Mouse (Mus musculus): ENCODE results near the gene Ank.

Gene Ank

DNA sequence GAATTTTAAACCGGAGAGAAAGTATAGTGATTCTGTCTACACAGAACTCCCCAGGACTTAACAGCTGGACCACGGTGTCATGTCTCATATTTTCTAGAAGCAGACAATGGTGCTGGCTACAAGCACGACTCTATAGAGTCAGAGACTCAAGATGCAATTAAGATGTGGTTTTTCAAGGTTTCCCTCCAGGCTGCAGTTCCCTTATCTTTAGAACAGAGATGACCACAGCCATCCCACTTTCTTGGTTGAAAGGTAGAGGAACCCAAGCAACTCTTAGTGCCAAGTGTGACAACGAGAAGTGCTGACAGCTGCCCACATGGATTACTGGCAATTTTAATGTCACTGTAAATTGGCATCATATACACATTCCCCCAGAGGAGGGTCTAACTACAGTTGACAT is 143.1 kb downstream of the Ank start:
- DNase-seq = no peak

DNA sequence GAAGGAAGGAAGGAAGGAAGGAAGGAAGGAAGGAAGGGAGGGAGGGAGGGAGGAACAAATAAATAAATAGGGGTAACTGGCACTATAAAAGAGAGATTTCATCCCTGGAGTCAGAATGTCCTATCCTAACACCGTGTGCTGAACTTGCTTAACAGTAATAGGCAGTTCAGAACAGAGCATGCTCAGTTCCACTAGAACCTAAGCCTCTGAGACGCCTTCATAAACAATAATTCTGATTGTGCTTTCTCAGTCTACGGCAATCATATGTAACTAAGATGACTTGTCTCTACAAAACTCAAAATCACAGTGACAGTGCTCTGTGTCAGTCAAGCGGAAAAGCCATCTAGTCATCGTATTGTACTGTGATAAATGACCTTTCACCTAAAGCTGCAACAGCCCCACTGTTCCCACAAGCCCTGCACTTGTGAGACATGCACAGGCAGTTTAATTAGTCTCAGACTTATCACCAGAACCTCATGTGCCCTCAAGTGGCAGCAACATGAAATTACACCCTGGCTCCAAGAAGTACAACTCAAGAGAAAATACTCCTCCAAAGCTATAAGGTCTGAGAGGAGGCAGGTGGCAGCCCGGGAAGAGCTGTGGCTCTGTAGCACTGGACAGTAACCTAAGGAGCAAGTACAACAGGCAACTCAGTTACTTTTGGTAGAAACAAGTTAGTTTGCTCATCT is 146.2 kb downstream of the Ank start:
- peak; percentile 37 to 69 for DNase-seq

DNA sequence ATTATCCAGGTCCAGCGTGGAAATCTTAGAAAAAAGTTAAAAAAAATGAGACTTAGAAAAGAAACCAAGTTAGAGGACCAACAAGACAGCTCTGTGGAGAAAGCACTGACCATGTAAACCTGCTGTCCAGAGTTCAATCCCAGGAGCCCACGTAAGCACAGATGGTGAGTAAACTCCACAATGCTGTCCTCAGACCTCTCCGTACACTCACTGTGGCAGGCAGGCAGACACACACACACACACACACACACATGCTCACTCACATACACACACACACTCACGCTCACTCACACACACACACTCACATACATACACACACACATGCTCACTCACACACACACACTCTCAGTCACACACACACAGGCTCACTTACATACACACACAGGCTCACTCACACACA is 146.8 kb downstream of the Ank start:
- no peak for DNase-seq

DNA sequence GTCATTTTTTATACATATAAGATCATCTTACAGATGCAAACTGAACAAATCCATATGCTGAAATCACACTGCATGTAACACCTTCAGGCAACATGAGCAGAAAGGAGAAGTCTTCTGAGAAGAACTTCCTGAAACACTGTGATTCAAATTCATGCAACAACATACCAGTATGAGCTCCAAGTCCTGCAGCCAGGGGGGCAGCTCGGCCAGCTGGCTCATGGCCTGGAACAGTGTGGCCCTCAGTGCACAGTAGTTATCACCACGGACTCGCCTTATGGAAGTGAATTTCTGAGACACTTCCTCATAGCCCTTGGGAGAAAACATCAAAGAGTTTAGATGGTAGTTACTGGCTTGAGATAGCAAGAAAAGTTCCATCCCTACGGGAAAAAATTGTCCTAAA is 149.7 kb downstream of the Ank start:
- DNase-seq = peak in 1 of 2 experiments; percentile 63

DNA sequence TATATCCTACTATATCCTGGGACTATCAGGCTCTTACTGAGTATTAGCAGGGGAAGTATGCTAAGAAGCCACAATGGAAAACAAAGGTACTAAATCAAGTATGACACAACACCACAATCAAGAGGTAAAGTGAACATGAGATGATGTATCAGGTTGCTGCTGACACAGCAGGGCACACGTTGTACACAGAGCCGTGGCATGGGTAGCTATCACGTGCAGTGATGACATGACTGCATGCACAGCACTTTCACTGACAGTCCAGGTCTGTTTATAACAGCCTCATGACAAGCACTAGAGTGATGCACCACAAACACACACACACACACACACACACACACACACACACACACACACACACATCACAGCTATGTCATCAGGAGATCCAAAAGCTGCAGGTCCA is 150.8 kb downstream of the Ank start:
- no peak for DNase-seq

DNA sequence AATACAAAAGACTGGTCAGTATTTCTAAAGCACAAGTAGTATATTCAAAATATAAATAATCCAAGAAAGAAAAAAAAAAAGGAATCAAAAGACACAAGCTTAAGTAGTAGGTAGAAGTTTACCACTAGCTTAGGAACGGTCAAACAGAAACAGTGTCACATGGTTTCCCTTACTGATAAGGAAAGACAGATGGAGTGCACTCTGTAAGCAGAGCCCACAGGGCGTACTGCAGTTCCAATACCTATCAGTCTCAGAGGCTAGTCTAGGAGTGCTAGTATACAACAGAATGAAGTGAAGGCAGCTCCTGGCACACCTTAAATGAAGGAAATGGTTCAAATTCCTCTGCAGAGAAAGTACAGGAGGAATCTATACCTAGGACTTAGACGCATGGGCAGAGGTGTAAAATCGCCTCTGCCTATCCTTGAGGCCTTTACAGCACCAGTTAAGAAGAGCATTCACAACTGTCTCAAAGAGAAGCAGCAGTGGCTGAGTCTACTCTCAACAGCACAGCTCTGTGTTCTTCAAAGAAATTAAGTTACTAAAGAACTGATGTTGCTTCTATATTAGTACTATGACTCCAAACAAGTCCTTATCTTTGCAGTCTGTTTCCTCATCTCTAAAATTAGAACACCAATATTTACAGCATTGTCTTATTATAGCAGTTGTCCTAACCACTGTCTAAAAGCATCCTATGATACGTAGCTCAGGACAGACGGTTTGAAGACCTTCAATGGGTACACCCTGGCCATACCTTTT is 152.5 kb downstream of the Ank start:
- no peak for DNase-seq

DNA sequence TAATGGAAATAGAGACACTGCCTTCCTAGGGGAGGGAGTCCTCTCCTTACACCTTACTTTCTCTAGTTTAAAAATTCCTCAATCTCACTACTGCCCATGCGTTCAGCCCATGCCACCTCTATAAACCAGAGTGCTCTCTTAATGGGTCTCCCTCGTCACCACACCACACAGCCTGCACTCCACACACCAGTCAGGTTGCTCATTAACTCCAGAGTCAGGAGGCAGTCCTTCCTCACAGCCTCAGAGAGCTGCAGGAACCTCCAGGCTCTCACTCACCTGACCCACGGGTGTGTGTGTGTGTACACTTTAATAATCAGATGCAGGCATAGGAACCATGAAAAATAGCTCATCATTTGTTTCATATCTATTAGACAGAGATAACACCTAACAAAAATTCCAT is 153.2 kb downstream of the Ank start:
- no peak for DNase-seq

DNA sequence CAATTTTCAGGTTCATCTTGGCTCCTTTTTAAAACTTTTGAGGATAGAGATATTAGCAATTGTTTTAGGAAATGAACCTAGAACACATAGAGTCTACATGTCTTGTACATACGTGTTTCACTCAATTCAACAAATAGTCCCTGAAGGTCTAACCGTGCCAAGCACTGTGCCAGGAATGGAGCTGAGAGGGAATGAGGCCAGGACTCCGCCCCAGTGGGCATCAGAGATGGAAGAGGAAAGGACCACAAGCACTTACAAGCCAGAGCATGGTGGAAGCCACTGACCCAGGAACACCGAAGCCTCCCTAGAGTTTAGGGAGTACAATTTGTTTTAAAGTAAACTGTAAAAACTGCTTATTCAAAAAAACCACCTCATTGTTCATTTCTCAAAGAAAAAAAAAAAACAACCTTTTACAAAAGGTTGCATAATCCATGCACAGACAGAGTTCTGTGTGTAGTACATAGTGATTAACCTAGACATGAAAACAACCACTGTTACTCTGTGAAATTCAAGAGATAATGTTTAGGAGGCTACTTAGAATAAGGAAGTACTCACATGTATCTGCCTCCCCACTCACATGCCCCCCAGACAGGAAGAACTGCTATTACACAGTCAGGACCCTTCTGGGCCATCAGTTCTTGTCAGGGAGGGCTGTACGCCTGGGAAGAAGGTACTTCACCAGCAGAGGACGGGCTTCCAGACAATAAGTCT is 154.2 kb downstream of the Ank start:
- DNase-seq = no peak

DNA sequence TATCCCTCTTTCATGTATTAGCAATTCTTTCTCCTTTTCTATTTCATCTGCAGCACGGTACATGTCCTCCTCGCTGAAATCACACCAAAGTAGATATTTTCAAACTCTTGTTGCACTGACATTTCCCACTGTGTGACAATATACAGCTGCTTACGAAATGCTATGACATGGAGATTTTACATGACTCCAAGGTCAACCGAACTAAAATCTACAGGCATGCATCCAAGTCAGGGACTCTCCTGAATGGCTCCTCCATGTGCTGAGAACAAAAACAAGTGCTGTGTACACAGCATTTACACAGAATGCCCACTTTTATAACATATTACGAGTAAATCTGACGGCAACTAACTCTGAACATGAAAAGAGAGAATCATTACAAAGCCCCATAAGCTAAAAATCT is 156.8 kb downstream of the Ank start:
- DNase-seq = no peak

DNA sequence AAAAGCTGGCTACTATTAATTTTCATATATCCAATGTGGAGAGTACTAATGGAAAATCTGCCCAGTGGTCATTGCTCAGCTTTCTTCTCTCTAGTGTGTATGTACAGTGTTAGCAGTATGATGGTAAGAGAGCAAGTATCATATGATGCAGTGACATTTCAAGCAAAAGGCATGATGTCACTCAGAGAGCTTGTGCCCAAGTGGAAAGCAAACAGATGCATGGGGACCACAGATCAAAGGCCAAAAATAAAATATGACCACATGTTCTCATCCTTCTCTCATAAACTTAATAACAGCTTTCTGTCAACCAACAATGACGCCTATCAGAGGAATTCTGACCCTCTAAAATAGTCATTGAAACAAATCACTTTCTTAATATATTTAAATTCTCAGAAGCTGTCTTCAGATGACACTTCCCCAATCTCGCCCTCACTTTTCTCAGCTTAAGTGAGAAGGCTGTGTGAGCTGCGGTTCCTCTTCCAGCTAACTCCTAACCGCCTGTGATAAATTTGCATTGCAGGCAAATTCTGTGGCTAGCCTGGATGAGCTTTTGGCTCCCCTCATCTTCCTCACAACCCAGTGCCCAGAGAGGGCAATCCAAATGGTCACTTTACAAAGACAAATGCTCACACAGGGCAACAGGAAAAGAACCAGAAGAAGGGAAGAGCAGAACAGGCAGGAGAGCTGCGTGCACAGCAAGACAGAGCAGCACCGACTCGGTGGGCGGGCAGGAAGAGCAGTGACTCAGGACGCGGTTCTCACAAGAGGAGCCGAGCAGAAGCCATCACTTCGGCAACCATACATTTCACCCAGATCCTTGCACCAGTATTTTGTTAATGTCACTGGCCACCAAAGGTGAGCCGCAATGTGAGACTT is 158.8 kb downstream of the Ank start:
- DNase-seq = peak in 1 of 2 experiments; percentile 31

DNA sequence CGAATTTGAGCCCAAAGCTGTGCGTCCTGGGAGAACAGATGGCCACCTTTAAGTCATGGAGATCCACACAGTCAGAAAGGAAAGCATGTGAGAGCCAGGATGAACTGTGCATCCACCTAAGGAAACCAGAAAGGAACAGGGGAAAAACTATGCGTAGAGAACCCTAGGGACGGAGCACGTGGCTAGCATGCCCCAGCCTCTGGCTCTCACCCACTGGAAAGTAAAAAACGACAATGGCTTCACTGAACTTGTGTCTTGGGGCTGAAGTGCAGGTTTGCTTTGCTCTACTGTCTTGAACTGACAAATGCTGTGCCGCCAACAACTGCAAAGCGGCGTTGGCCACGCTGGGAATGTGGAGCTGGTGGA is 159.4 kb downstream of the Ank start:
- no peak for DNase-seq

DNA sequence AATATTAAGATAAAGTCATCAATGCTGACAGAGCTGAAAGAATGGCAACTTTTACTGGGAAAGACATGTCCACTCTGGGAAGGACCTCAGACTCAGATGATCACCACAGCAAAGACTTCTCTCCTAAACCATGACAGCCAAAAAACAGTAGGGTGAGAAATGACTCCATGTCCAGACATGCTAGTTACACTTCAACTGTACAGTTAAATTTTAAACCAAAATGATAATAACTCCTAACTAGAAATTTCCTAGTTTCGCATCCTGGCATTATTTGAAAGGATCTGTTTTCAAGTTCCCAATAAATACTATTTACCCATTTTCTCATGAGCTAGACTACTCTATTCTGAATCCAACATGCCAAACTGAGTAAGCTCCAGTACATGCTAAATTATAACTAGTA is 159.8 kb downstream of the Ank start:
- no peak for DNase-seq

DNA sequence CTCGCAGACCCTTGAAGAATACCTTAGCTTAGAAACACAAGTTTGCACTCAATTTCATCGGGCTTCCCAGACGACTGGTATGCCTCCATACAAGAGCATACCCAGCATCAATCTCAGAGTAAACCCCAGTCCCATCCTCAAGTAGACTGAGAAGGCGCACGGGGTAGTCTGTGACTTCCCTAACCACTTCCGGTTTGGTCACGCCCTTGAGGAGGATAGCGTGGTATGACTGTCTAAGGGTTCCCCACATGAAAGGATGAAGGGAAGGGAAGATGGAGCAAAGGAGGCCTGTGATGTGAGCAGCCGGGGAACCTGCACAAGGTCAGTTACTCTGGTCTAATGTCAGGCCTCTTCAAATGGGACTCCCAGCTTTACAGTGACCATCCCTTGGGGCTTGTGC is 161.3 kb downstream of the Ank start:
- no peak for DNase-seq

DNA sequence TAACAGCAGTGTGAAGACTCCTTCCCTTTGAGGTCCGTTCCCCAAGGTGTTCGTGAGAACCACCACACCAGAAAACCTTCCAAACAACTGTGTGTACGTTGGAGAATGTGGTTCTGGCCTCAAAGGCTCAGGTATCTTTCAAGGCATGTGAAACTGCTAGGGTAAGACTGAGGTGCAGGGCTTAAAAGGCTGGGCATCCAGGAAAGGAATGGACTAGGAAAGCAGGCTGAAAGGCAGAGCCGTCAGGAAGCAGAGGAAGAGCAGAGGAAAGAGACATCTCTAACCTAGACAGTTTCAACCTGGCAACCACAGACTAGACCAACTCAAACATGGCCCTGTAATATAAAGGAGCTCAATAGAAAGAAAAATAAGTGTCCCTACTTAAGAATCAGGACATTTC is 162.6 kb downstream of the Ank start:
- no peak for DNase-seq

DNA sequence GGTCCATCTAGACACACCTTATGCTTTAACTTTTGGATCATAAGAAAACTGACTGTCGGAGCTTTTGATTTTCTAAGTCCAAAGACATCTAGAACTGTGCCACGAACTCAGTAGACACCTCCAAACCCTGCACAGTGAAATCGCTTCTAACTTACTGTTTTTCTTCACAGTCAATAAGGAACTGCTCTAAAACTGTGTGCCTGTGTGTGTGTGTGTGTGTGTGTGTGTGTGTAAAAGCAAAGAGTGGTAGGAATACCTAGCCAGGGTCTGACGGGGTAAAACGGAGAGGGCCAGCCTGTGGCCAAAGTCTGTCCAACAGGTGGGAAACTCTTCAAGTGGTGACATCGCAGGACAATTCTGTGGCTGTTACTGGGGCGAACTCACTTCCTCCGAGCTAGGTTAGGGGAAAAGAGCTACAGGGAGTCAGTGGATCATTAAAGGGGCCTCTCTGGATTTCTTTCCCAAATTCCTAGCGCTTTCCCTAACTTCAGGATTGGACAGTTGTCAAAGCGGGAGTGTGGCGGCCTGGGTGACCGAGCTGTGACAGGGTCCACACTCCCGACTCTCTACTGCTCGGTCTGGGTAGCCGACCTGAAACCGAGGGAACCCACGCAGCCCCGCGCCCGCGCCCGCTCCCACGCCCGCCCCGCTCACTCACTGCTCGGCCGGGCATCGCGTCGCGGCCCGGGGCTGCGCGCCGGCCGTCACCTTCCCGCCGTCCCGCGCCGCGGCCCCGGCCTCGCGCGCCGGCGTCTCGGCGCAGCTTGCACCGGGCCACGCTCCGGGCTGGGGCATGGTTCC is 163.5 kb downstream of the Ank start:
- no peak for DNase-seq

DNA sequence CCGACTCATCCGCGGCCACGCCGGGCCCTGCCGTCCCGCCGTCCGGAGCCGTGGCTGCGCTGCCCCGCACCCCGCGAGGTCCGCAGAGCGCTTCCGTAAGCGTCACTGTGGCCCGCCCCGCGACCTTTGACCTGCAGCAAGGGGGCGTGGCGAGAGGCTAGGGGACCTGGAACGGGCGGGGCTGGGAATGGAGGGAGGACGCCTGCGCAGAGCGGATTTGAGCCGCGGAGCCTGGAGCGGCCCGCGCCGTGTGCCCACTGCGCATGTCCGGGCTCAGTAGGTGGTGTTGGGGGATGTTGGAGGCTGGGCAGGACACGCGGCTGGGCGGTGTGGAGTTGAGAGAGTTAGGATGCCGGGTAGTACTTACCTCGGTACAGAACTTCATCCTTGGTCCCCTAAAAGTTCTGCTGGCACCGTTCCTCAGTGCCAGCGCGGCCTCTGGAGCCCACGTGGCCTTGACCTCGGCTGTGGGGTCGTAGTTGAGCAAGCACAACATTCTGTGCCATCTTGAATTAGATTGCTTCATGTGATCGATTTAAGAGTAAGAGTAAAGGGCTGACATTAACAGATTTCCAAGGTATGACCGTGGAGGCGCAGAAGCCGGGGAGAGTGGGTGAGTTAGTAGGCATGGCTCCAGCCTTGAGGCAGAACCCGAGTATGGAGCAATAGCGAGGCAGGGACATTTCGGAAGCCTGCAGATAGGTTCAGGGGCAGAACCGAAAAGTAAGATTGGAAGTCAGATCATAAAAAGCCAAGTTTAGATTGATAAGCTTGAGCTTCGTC is 164.3 kb downstream of the Ank start, which contains the start of gene Otulin:
Gene Otulin, minus strand, starts transcription at position 93 of the 783 bp plus-strand sequence.
- peak; percentile 98 to 99 for DNase-seq

DNA sequence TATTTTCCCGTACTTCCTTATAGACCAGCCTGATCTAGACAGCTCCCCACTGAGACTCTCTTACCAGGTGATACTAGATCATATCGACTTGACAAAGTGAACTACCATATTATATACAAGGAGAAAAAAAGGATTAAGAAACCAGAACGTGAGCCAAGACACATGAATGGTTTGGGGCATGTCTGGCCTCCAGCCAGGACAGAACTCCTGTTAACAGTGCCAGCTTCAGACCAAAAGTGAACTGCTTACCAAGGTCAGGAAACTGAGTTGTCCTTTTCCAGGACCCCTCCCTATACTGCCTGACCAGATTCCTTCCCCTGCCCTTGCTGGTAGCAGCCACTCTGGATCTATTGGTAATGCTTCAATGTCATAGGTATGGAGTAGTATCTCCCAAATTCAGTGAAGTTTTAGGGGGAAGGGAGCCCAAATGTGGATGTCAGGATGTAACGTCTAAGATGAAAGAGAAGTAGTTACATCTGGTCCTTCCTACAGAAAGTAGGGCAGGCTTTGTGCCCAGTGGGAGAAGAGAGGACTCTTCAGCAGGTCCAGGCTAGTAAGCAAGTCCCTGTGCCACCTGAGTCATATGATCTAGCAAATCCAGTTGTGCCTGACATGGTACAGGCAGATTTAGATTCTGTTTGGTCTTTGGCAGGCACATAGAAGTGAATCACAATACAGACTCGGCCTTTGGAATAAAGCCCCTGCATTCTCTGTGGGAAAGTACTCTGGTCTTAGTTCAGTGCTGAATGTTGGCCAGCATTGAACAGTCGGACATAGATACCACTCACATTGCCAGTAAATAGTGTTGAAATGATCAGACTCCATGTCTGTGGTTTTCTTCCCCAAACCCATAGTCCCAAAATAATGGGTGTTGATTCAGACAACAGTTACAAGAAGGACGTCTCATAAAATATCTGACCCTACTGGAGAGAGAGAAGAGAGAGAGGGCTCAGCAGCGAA is 167.7 kb downstream of the Ank start:
- DNase-seq = no peak

DNA sequence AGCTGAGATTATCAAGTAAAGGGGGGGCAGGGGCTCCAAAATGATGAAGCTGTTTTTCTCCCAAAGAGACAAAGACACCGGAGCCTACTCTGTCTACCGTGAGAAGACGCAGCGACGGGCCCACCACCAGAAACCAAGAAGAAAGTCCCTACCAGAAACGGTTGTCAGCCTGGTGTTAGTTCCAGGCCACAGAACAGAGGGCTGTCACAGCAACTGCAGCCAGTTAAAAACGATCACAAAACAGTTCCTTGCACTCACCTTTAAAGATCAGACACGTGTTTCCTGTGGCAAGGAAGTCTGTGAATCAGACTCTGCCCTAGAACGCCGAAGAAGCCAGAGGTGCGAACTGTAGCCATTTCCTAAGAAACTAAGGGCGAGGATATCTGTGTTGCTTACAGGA is 174.7 kb downstream of the Ank start:
- no peak for DNase-seq

DNA sequence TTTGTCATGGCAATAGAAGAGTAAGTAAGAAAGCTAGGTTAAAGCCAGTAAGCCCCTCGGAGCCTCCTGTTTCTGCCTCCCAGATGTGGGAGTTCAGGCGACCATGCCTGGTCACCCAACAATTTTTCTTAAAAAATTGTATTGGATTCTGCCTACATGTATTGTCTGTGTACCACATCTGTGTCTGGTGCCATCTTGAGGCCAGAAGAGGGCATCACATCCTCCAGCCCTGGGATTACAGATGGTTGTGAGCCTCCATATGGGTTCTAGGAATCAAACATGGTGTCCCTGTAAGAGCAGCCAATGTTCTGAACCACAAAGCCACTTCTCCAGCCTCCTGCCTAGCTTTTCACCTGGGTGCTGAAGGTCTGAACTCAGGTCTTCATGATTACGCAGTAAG is 176.4 kb downstream of the Ank start:
- peak in 1 of 2 experiments; percentile 41 for DNase-seq
